Mouse (Mus musculus) brain, adult 2 months (tissue): ENCODE measurements around the gene Oscar.
A peak's percentile ranks its signal among the peaks of the same experiment; 100 is the strongest.
"Not testable (repeated sequence)": the region's sequence is repeated elsewhere in the genome, so short reads cannot be mapped to it uniquely, and the experiment has no call there.

ENCODE experiments used
- DNase-seq: peaks from one replicate; pipeline ENCODE4 v3.0.0; 2011; ENCODE audit warnings: low read depth, low spot score

Oscar gene

GRCm38 (mm10) chr7:3610437-3610836, 5.5 kb downstream of the Oscar start:
- no peak for DNase-seq

GRCm38 (mm10) chr7:3609082-3609481, 6.9 kb downstream of the Oscar start:
- DNase-seq = no peak

GRCm38 (mm10) chr7:3608668-3609067, 7.3 kb downstream of the Oscar start:
- DNase-seq = no peak

- no peak for DNase-seq
Measured at GRCm38 (mm10) chr7:3607391-3607790, 8.6 kb downstream of the Oscar start.

DNA sequence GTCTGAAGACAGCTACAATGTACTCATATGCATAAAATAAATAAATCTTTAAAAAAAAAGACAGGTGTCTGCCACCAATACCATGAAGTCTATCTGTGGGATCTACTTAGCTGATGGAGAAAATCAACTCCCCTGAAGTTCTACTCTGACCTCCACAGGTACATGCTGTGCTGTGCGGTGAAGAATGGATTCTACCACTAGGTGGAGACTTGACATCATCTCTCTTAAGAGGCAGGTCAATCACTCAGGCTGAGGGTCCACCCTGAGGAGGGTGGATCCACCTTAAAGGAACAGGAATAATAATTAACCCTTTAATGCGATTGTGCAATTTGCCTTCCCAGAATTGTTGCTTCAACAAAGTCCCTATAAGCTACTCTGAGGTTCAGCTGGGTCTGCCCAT, 9.2 kb downstream of the Oscar start:
- DNase-seq = peak; percentile 41

GRCm38 (mm10) chr7:3601119-3601518, 14.8 kb downstream of the Oscar start:
- DNase-seq = peak; percentile 86

GRCm38 (mm10) chr7:3597755-3598154, 18.2 kb downstream of the Oscar start:
- DNase-seq = not testable (repeated sequence)

- no peak for DNase-seq
Measured at GRCm38 (mm10) chr7:3595146-3595545, 20.8 kb downstream of the Oscar start.

GRCm38 (mm10) chr7:3594686-3595085, 21.3 kb downstream of the Oscar start:
- no peak for DNase-seq

- DNase-seq = no peak
Measured at GRCm38 (mm10) chr7:3593855-3594254, 22.1 kb downstream of the Oscar start.

- DNase-seq = no peak
Measured at GRCm38 (mm10) chr7:3591534-3591933, 24.4 kb downstream of the Oscar start.

GRCm38 (mm10) chr7:3590550-3590949, 25.4 kb downstream of the Oscar start:
- DNase-seq = peak; percentile 40

DNA sequence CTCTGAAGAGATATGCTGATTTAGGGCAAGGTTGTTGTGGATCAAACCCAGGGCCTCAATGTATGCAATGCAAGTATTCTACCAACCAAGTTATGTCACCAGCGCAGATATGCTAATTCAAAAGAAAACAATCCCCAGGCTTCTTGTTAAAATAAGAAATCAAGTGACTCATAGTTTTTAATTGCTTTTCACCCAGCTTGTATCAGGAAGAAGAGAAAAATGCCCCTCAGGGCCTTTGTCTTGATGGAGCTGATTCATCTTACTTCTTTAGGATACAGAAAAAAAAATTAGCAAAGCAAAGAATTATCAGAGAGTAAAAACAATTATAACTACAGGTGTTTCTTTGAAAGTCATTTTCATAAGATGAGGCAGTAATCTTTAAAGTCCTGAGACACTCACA, 28.7 kb downstream of the Oscar start:
- DNase-seq = peak; percentile 49

DNA sequence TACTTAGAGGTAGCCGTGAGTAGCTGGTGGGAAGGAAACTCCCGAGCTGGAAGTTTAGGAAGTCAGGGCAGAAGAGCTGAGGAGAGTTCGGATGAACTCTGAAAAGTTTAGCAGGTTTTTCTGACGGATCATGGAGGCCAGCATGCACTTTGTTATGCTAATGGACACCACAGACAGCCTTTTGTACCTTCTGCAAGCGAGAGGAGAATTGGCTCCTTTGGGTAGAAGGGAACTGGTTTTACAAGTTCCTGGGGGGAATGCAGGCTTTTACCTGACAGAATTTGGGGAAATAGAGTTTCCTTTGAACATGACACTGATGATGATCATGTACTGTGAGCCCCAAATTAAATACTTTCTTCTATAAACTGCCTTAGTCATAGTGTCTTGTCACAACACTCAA, 29.7 kb downstream of the Oscar start:
- DNase-seq = no peak

- DNase-seq = no peak
Measured at GRCm38 (mm10) chr7:3585763-3586162, 30.2 kb downstream of the Oscar start.

DNA sequence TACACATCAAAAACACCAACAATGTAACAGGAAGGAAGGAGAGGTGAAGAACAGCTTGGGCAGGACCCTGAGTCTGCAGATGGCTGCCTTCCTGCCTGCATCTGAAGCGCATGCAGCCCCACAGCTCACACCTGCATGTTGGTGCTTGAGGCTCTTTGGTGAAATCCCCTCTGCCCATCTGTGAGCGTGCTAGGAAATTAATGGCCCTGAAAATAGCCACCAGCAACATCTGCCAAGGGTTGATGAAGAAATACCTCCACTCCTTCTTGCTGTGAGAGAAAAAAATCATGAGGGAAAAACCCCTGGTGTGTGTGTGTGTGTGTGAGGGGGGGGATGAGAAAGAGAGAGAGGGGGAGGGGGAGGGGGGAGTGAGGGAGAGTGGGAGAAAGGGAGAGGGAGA, 35.9 kb downstream of the Oscar start:
- no peak for DNase-seq

DNA sequence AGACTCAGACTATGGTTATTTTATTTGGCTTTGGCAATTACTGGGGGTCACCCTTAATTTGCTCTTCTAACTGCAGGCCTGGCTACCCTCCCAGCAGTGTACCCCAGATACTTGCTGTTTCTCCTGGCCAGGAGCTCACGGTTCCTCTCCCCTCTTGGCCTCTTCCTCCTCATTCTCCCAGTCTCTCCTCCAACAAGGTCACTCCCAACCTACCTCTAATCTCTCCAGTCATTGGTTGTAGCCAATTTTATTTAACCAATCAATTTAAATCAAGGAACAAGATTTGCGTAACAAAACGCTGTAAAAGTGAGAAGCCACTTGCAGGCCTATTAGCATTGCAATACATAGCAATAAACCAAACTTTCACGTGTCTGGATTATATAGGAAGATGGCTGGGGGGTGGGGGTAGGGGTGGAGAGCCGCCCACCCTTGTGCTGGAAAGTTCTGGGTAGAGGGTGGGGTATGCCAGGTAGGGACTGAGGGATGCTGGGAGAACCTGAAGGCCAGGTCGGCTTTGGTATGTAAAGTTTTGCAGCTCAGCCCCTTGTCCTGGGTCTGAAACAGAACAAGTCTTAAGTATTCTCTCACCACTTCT, 36.9 kb downstream of the Oscar start:
- no peak for DNase-seq

GRCm38 (mm10) chr7:3578196-3578595, 37.8 kb downstream of the Oscar start:
- no peak for DNase-seq

DNA sequence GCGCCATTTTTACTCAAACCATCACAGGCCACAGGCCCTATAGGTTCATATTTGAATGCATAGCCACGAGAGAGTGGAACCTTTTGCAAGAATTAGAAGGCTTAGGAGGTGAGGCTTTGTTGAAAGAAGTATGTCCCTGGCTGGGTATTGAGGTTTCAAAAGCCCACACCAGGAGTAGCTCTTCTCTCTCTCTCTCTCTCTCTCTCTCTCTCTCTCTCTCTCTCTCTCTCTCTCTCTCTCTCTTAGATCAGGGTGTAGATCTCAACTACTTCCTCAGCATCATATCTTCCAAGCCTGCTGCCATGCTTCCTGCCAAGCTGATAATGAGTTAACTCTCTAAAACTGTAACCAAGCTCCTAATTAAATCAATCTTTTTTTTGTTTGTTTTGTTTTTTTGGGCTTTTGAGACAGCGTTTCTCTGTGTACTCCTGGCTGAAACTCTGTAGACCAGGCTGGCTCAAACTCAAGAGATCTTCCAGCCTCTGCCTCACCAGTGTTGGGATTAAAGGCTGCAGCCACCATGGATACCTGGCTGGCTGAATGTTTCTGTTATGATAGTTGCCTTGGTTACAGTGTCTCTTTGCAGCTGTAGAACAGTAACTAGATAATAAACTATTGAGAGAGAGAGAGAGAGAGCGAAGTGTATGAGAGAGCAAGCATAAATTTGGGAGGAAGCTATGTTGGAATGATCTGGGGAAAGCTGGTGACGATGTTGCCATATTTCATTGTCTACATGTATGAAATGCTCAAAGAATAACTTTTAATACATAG, 39.4 kb downstream of the Oscar start:
- DNase-seq = no peak

- DNase-seq = peak; percentile 69
Measured at GRCm38 (mm10) chr7:3574216-3574615, 41.7 kb downstream of the Oscar start.

GRCm38 (mm10) chr7:3571847-3572246, 44.1 kb downstream of the Oscar start:
- DNase-seq = no peak

DNA sequence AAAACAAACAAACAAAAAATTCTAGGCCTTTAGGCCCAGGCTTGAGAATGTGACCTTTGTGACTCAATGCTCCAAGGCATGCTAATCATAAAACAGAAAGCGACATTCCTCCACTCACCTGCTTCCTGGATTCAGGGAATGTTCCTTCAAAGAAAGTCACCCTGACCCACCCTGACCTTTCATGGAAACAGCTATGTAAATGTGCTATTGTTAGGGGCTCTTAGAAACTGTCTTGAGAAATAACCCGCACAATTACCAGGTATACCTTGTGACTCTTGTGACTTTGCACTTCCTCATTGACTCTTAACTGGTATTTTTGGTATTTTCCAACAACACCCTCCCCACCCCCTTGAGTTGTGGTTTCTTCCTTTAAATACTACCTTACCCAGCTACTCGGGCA, 45.4 kb downstream of the Oscar start:
- not testable (repeated sequence) for DNase-seq

DNA sequence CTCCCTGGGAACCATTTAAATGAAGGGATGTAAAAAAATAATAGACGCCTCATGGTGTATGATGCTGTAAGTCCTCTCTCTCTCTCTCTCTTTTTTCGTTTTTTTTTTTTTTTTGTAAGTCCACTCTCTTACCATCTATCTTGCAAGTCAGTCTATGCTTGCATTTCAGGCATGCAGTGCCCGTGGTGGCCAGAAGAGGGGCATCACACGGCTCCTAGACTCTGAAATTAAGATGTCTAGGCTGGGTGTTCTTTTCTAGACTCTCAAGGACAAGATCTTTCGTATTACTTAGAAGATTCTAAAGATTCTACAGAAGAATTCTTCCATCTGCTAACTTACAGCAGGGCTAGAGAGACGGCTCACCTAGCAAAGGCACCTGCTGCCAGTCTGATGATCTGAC, 46.2 kb downstream of the Oscar start:
- DNase-seq = no peak
